Mouse (Mus musculus) brain, embryonic 14.5 days (tissue): ENCODE data around the gene Bst1.

Source experiments
- CTCF ChIP-seq: fragments of 200-500 bp; IDR thresholded peaks from 2 replicates; pipeline ENCODE4 v1.5.1; 2012; ENCODE audit warnings: inconsistent platforms, mild to moderate bottlenecking, moderate library complexity, borderline replicate concordance; ENCODE audit not compliant: insufficient read depth, insufficient read length; ENCODE audit errors: extremely low read depth
- POLR2A ChIP-seq: fragments of 200-500 bp; IDR thresholded peaks from 2 replicates; pipeline ENCODE4 v1.6.1; 2012; ENCODE audit warnings: mild to moderate bottlenecking, inconsistent platforms, borderline replicate concordance; ENCODE audit not compliant: poor library complexity, insufficient read depth, insufficient read length, severe bottlenecking; ENCODE audit errors: extremely low read depth

DNA sequence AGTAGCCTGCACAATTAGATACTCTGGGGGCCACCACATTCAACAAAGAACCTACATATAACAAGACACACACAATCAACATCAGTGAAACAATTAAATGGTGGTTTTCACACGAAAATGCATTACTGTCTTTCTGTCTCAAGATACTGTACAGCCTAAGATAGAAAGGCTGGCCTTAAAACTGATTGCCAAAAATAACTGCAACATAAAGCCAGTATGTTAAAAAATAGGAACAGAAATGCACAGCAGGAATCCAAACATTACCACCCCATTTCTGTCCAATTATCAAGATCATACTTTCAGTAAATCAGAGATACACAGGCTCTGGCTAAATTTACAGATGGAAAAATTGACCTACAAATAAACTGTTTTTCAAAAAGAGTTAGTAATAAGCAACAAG, 41.7 kb upstream of the Bst1 start:
- TF ChIP-seq POLR2A (no peak), CTCF (no peak)
